Mouse (Mus musculus): ENCODE measurements at regions not wholly inside any gene's neighbourhood (a gene's known extent, or its start where the extent isn't known, plus 50 kb on each side); places are given as distances from the start of the nearest gene placed in this dataset.

GRCm38 (mm10) chr16:92969036-92969435 is 143.1 kb upstream of the Runx1 start:
- DNase-seq (ENCODE audit: low read depth) = no peak

GRCm38 (mm10) chr16:92966069-92966866 is 140.3 kb upstream of the Runx1 start:
- no peak for DNase-seq (ENCODE audit: low read depth)

- DNase-seq (ENCODE audit: low read depth) = no peak
These were observed 139.7 kb upstream of the Runx1 start for GRCm38 (mm10) chr16:92965651-92966050.

- no peak for DNase-seq (ENCODE audit: low read depth)
These were observed 137.6 kb upstream of the Runx1 start for GRCm38 (mm10) chr16:92963582-92963981.

- no peak for DNase-seq (ENCODE audit: low read depth)
These were observed 135.4 kb upstream of the Runx1 start for GRCm38 (mm10) chr16:92961361-92961760.

- no peak for DNase-seq (ENCODE audit: low read depth)
These were observed 134.8 kb upstream of the Runx1 start for GRCm38 (mm10) chr16:92960740-92961139.

- no peak for DNase-seq (ENCODE audit: low read depth)
These were observed 133.0 kb upstream of the Runx1 start for GRCm38 (mm10) chr16:92958967-92959366.

GRCm38 (mm10) chr16:92958146-92958545 is 132.2 kb upstream of the Runx1 start:
- no peak for DNase-seq (ENCODE audit: low read depth)

GRCm38 (mm10) chr16:92955508-92955907 is 129.6 kb upstream of the Runx1 start:
- DNase-seq (ENCODE audit: low read depth) = no peak

GRCm38 (mm10) chr16:92955087-92955486 is 129.1 kb upstream of the Runx1 start:
- no peak for DNase-seq (ENCODE audit: low read depth)

GRCm38 (mm10) chr16:92953936-92954654 is 128.1 kb upstream of the Runx1 start:
- DNase-seq (ENCODE audit: low read depth) = no peak

GRCm38 (mm10) chr16:92952336-92953097 is 126.6 kb upstream of the Runx1 start:
- no peak for DNase-seq (ENCODE audit: low read depth)

- no peak for DNase-seq (ENCODE audit: low read depth)
These were observed 125.6 kb upstream of the Runx1 start for GRCm38 (mm10) chr16:92951516-92951915.

GRCm38 (mm10) chr16:92948494-92948893 is 122.5 kb upstream of the Runx1 start:
- no peak for DNase-seq (ENCODE audit: low read depth)

- DNase-seq (ENCODE audit: low read depth) = no peak
These were observed 120.6 kb upstream of the Runx1 start for GRCm38 (mm10) chr16:92946554-92946953.

- DNase-seq (ENCODE audit: low read depth) = no peak
These were observed 118.0 kb upstream of the Runx1 start for GRCm38 (mm10) chr16:92943901-92944300.

GRCm38 (mm10) chr16:92939618-92940017 is 113.7 kb upstream of the Runx1 start:
- DNase-seq (ENCODE audit: low read depth) = no peak

- no peak for DNase-seq (ENCODE audit: low read depth)
These were observed 110.0 kb upstream of the Runx1 start for GRCm38 (mm10) chr16:92935848-92936535.

- no peak for DNase-seq (ENCODE audit: low read depth)
These were observed 104.2 kb upstream of the Runx1 start for GRCm38 (mm10) chr16:92930103-92930502.

GRCm38 (mm10) chr16:92928201-92928600 is 102.3 kb upstream of the Runx1 start:
- no peak for DNase-seq (ENCODE audit: low read depth)

GRCm38 (mm10) chr16:92927662-92928061 is 101.7 kb upstream of the Runx1 start:
- DNase-seq (ENCODE audit: low read depth) = no peak

GRCm38 (mm10) chr16:92926853-92927252 is 100.9 kb upstream of the Runx1 start:
- DNase-seq (ENCODE audit: low read depth) = no peak

All from c-Kit-positive CD71-positive TER-119-negative erythroid progenitor cells, embryonic 14.5 days (primary cell).